Mouse (Mus musculus): ENCODE data around the gene Tmem258. TPM values are rescaled to one million over a fixed set of nuclear protein-coding genes. Genes with fewer than 3 reads are reported as not detected.
A peak's percentile ranks its signal among the peaks of the same experiment; 100 is the strongest.
"Not testable (repeated sequence)": the region's sequence is repeated elsewhere in the genome, so short reads cannot be mapped to it uniquely, and the experiment has no call there.

Gene Tmem258
- polyA plus RNA-seq (2012; rRNA removed): 123 and 135 TPM in 2 replicates

GRCm38 (mm10) chr19:10203848-10204615, at the start of gene Tmem258, which contains the start of gene Fen1:
TSS of gene Tmem258 (plus strand) at chr19:10204014.
TSS of gene Fen1 (minus strand) at chr19:10204169.
- H3K4me1 ChIP-seq (ENCODE audit: control insufficient read depth, insufficient read depth, low read length): peaks cover 2% of the 10 kb centered on the region; the same call in 1 of the 2 replicates

GRCm38 (mm10) chr19:10157725-10158124, 46.1 kb upstream of the Tmem258 start:
- no peak overlapping the region for H3K4me3 ChIP-seq (ENCODE audit: insufficient read depth, low read depth, low read length)
- no peak for TF ChIP-seq CTCF (conservative IDR thresholded peaks at IDR 0.05; ENCODE audit: insufficient read depth, insufficient read length, low read depth, low read length)
- no peak for TF ChIP-seq POLR2A (IDR thresholded peaks at IDR 0.05; ENCODE audit: low read depth, low read length)
- no peak overlapping the region for H3K27ac ChIP-seq (ENCODE audit: insufficient read depth, low read depth, low read length)
- DNase-seq: no peak
- no peaks in the 10 kb centered on the region for H3K36me3 ChIP-seq (ENCODE audit: control insufficient read depth, insufficient read depth, low read length)
- H3K4me1 ChIP-seq (ENCODE audit: control insufficient read depth, insufficient read depth, low read length): no peaks in the 10 kb centered on the region
- WGBS: 90% methylated on average over 2 of the region's 2 CpGs
- no peaks in the 10 kb centered on the region for H3K27me3 ChIP-seq (replicated peaks; ENCODE audit: control insufficient read depth, insufficient read depth, low read length)

More at GRCm38 (mm10) chr19:10203848-10204615, at the start of gene Tmem258, which contains the start of gene Fen1:
- no peaks in the 10 kb centered on the region for H3K27me3 ChIP-seq (replicated peaks; ENCODE audit: control insufficient read depth, insufficient read depth, low read length)
- peak within 1 kb of the TSS; percentile 98 for H3K27ac ChIP-seq (ENCODE audit: insufficient read depth, low read depth, low read length)
- no peak for TF ChIP-seq CTCF (conservative IDR thresholded peaks at IDR 0.05; ENCODE audit: insufficient read depth, insufficient read length, low read depth, low read length)
- peak; percentile 68 for TF ChIP-seq POLR2A (IDR thresholded peaks at IDR 0.05; ENCODE audit: low read depth, low read length)
- peak within 1 kb of the TSS; percentile 88 for H3K4me3 ChIP-seq (ENCODE audit: insufficient read depth, low read depth, low read length)
- no peaks in the 10 kb centered on the region for H3K36me3 ChIP-seq (ENCODE audit: control insufficient read depth, insufficient read depth, low read length)
- WGBS: under 1% methylated on average over 40 of the region's 40 CpGs
- peak; percentile 94 for DNase-seq

GRCm38 (mm10) chr19:10163896-10164295, 39.9 kb upstream of the Tmem258 start:
- Histone ChIP-seq H3K27ac (ENCODE audit: insufficient read depth, low read depth, low read length) (no peak overlapping the region), H3K36me3 (ENCODE audit: control insufficient read depth, insufficient read depth, low read length) (no peaks in the 10 kb centered on the region), H3K4me3 (ENCODE audit: insufficient read depth, low read depth, low read length) (no peak overlapping the region), H3K4me1 (ENCODE audit: control insufficient read depth, insufficient read depth, low read length) (peaks cover 4% of the 10 kb centered on the region; the same call in 1 of the 2 replicates), H3K27me3 (replicated peaks; ENCODE audit: control insufficient read depth, insufficient read depth, low read length) (no peaks in the 10 kb centered on the region)
- WGBS: 85% methylated on average over 3 of the region's 3 CpGs
- TF ChIP-seq CTCF (conservative IDR thresholded peaks at IDR 0.05; ENCODE audit: insufficient read depth, insufficient read length, low read depth, low read length) (no peak), POLR2A (IDR thresholded peaks at IDR 0.05; ENCODE audit: low read depth, low read length) (no peak)
- no peak for DNase-seq

- not testable (repeated sequence) for H3K27me3 ChIP-seq (replicated peaks; ENCODE audit: control insufficient read depth, insufficient read depth, low read length); H3K27ac ChIP-seq (ENCODE audit: insufficient read depth, low read depth, low read length); H3K4me3 ChIP-seq (ENCODE audit: insufficient read depth, low read depth, low read length); DNase-seq; H3K36me3 ChIP-seq (ENCODE audit: control insufficient read depth, insufficient read depth, low read length); H3K4me1 ChIP-seq (ENCODE audit: control insufficient read depth, insufficient read depth, low read length)
- WGBS: 75% methylated on average over 4 of the region's 4 CpGs
These were observed 37.9 kb upstream of the Tmem258 start for GRCm38 (mm10) chr19:10165928-10166327.

- 59% methylated on average over 4 of the region's 4 CpGs for WGBS
- Histone ChIP-seq H3K4me3 (ENCODE audit: insufficient read depth, low read depth, low read length) (no peak overlapping the region), H3K4me1 (ENCODE audit: control insufficient read depth, insufficient read depth, low read length) (peaks cover 7% of the 10 kb centered on the region; the same call in 1 of the 2 replicates), H3K36me3 (ENCODE audit: control insufficient read depth, insufficient read depth, low read length) (no peaks in the 10 kb centered on the region), H3K27ac (ENCODE audit: insufficient read depth, low read depth, low read length) (no peak overlapping the region), H3K27me3 (replicated peaks; ENCODE audit: control insufficient read depth, insufficient read depth, low read length) (no peaks in the 10 kb centered on the region)
- no peak for DNase-seq
- TF ChIP-seq CTCF (conservative IDR thresholded peaks at IDR 0.05; ENCODE audit: insufficient read depth, insufficient read length, low read depth, low read length) (no peak), POLR2A (IDR thresholded peaks at IDR 0.05; ENCODE audit: low read depth, low read length) (no peak)
These were observed 36.7 kb upstream of the Tmem258 start for GRCm38 (mm10) chr19:10167112-10167511.

GRCm38 (mm10) chr19:10167951-10168350, 35.9 kb upstream of the Tmem258 start:
- TF ChIP-seq POLR2A (IDR thresholded peaks at IDR 0.05; ENCODE audit: low read depth, low read length) (no peak), CTCF (conservative IDR thresholded peaks at IDR 0.05; ENCODE audit: insufficient read depth, insufficient read length, low read depth, low read length) (no peak)
- H3K27me3 ChIP-seq (replicated peaks; ENCODE audit: control insufficient read depth, insufficient read depth, low read length): no peaks in the 10 kb centered on the region
- no peak overlapping the region for H3K27ac ChIP-seq (ENCODE audit: insufficient read depth, low read depth, low read length)
- DNase-seq: no peak
- no peaks in the 10 kb centered on the region for H3K36me3 ChIP-seq (ENCODE audit: control insufficient read depth, insufficient read depth, low read length)
- no peak overlapping the region for H3K4me3 ChIP-seq (ENCODE audit: insufficient read depth, low read depth, low read length)
- WGBS: 75% methylated on average over 1 of the region's 1 CpGs
- peaks cover 7% of the 10 kb centered on the region; the same call in 1 of the 2 replicates for H3K4me1 ChIP-seq (ENCODE audit: control insufficient read depth, insufficient read depth, low read length)

- Histone ChIP-seq H3K27ac (ENCODE audit: insufficient read depth, low read depth, low read length) (no peak overlapping the region), H3K4me1 (ENCODE audit: control insufficient read depth, insufficient read depth, low read length) (peaks cover 7% of the 10 kb centered on the region; the same call in 1 of the 2 replicates), H3K27me3 (replicated peaks; ENCODE audit: control insufficient read depth, insufficient read depth, low read length) (no peaks in the 10 kb centered on the region), H3K4me3 (ENCODE audit: insufficient read depth, low read depth, low read length) (no peak overlapping the region), H3K36me3 (ENCODE audit: control insufficient read depth, insufficient read depth, low read length) (no peaks in the 10 kb centered on the region)
- 41% methylated on average over 3 of the region's 3 CpGs for WGBS
- no peak for DNase-seq
- no peak for TF ChIP-seq CTCF (conservative IDR thresholded peaks at IDR 0.05; ENCODE audit: insufficient read depth, insufficient read length, low read depth, low read length)
- no peak for TF ChIP-seq POLR2A (IDR thresholded peaks at IDR 0.05; ENCODE audit: low read depth, low read length)
These were observed 35.4 kb upstream of the Tmem258 start for GRCm38 (mm10) chr19:10168441-10168840.
